Mouse (Mus musculus) MEL (cell line): ENCODE data around the gene Slfn4. TPM values are rescaled to one million over a fixed set of nuclear protein-coding genes. Genes with fewer than 3 reads are reported as not detected.

Source experiments
- DNase-seq: peaks from one replicate; pipeline ENCODE4 v3.0.0; 2011; ENCODE audit warnings: low read depth, low spot score
- H3K27ac ChIP-seq: 2 replicates; pipeline ENCODE4 v1.5.1; 2012; ENCODE audit warnings: low read depth, mild to moderate bottlenecking, control low read depth, low read length, moderate library complexity; ENCODE audit not compliant: control insufficient read depth
- H3K27me3 ChIP-seq, 2 experiments: fragments of 150-350 bp in 1 of 2; sonication (generic) in 1 of 2; 2 replicates each; pipeline ENCODE4 v1.6.1; 2012; ENCODE audit warnings: low read length in 2 of 2, mild to moderate bottlenecking in 2 of 2, improper control_type of control experiment in 1 of 2, moderate library complexity in 1 of 2; ENCODE audit not compliant: insufficient read depth in 2 of 2, control insufficient read depth in 1 of 2
- H3K36me3 ChIP-seq, 2 experiments: 2 replicates each; pipeline ENCODE4 v1.6.1; 2012 to 2014; ENCODE audit warnings: low read length in 2 of 2, improper control_type of control experiment in 1 of 2, inconsistent platforms in 1 of 2, mild to moderate bottlenecking in 1 of 2; ENCODE audit not compliant: insufficient read depth in 2 of 2, control insufficient read depth in 1 of 2
- H3K4me1 ChIP-seq, 2 experiments: fragments of 150-350 bp in 1 of 2; sonication (generic) in 1 of 2; 2 replicates each; pipeline ENCODE4 v1.6.1; 2012; ENCODE audit warnings: low read length in 2 of 2, improper control_type of control experiment in 1 of 2, mild to moderate bottlenecking in 1 of 2; ENCODE audit not compliant: insufficient read depth in 2 of 2, control insufficient read depth in 1 of 2
- H3K4me3 ChIP-seq, 2 experiments: fragments of 150-350 bp in 1 of 2; sonication (generic) in 1 of 2; 2 replicates each; pipeline ENCODE4 v1.5.1; 2012; ENCODE audit warnings: low read depth in 2 of 2, low read length in 2 of 2, mild to moderate bottlenecking in 2 of 2, moderate library complexity in 2 of 2, control low read depth in 1 of 2, improper control_type of control experiment in 1 of 2; ENCODE audit not compliant: control insufficient read depth in 1 of 2, insufficient read depth in 1 of 2
- H3K79me2 ChIP-seq: 2 replicates; pipeline ENCODE4 v1.6.1; 2012; ENCODE audit warnings: mild to moderate bottlenecking, low read length, moderate library complexity; ENCODE audit not compliant: control insufficient read depth, poor library complexity, insufficient read depth
- H3K9ac ChIP-seq: 2 replicates; pipeline ENCODE4 v1.6.1; 2012; ENCODE audit warnings: low read depth, mild to moderate bottlenecking, control low read depth, low read length, moderate library complexity; ENCODE audit not compliant: control insufficient read depth, poor library complexity, severe bottlenecking
- H3K9me3 ChIP-seq: fragments of 150-350 bp; sonication (generic); replicated peaks from 2 replicates; pipeline ENCODE4 v1.6.1; 2012; ENCODE audit warnings: mild to moderate bottlenecking, low read length, improper control_type of control experiment, moderate library complexity; ENCODE audit not compliant: insufficient read depth
- CTCF ChIP-seq, 3 experiments: IDR thresholded peaks in 2 of 3; conservative IDR thresholded peaks in 1 of 3; 2 replicates each; pipeline ENCODE4 v1.5.1; 2011 to 2012; ENCODE audit warnings: low read length in 3 of 3, low read depth in 2 of 3, mild to moderate bottlenecking in 2 of 3, improper control_type of control experiment in 1 of 3, inconsistent platforms in 1 of 3, mixed read lengths in 1 of 3, moderate library complexity in 1 of 3; ENCODE audit not compliant: control insufficient read depth in 1 of 3, insufficient read depth in 1 of 3, poor library complexity in 1 of 3, severe bottlenecking in 1 of 3
- GABPA ChIP-seq: IDR thresholded peaks from 2 replicates; pipeline ENCODE4 v1.6.1; 2012; ENCODE audit warnings: low read depth, mild to moderate bottlenecking, inconsistent platforms, low read length, improper control_type of control experiment, moderate library complexity
- MAX ChIP-seq: IDR thresholded peaks from 2 replicates; pipeline ENCODE4 v1.6.1; 2011; ENCODE audit warnings: low read length, improper control_type of control experiment
- POLR2AphosphoS5 ChIP-seq: IDR thresholded peaks from 2 replicates; pipeline ENCODE4 v1.6.1; 2012; ENCODE audit warnings: low read depth, borderline replicate concordance, mild to moderate bottlenecking, inconsistent platforms, low read length, moderate library complexity, mixed read lengths
- RAD21 ChIP-seq: IDR thresholded peaks from 2 replicates; pipeline ENCODE4 v1.6.1; 2011; ENCODE audit warnings: mild to moderate bottlenecking, low read depth, low read length, improper control_type of control experiment
- SIN3A ChIP-seq: IDR thresholded peaks from 2 replicates; pipeline ENCODE4 v1.6.1; 2012; ENCODE audit warnings: low read length, improper control_type of control experiment, inconsistent platforms
- TAL1 ChIP-seq: IDR thresholded peaks from 2 replicates; pipeline ENCODE4 v1.6.1; 2012; ENCODE audit warnings: mild to moderate bottlenecking, inconsistent platforms, low read length, moderate library complexity, mixed read lengths
- UBTF ChIP-seq: IDR thresholded peaks from 2 replicates; pipeline ENCODE4 v1.6.1; 2012; ENCODE audit warnings: low read depth, mild to moderate bottlenecking, inconsistent platforms, low read length, improper control_type of control experiment, moderate library complexity, borderline replicate concordance; ENCODE audit not compliant: insufficient read depth
- USF2 ChIP-seq, 2 experiments: IDR thresholded peaks; 2 replicates each; pipeline ENCODE4 v1.6.1; 2011 to 2012; ENCODE audit warnings: improper control_type of control experiment in 2 of 2, low read length in 2 of 2, borderline replicate concordance in 1 of 2, inconsistent platforms in 1 of 2, low read depth in 1 of 2, mild to moderate bottlenecking in 1 of 2; ENCODE audit not compliant: insufficient read depth in 1 of 2
- polyA plus RNA-seq, 2 experiments: library from polyadenylated mRNA; stranded (reverse) in 1 of 2; unstranded in 1 of 2; fragments of >175 nt in 1 of 2; fragments of >200 nt in 1 of 2; gene quantifications; 2 replicates each; pipeline versions ENCODE4 v1.2.1 to v1.2.4; 2012; ENCODE audit warnings: low replicate concordance in 2 of 2, low read depth in 1 of 2; ENCODE audit not compliant: insufficient read length in 2 of 2, insufficient read depth in 1 of 2, missing spikeins in 1 of 2
- total RNA-seq: library from RNA; depleted of rRNA; stranded (reverse); fragments of 300-350 nt; gene quantifications from 2 replicates; pipeline ENCODE4 v1.2.3, GENCODE M21; 2012; rRNA removed

Slfn4 gene
- total and polyA plus RNA-seq, 3 experiments, result 0.04 TPM; not detected in 2

DNA sequence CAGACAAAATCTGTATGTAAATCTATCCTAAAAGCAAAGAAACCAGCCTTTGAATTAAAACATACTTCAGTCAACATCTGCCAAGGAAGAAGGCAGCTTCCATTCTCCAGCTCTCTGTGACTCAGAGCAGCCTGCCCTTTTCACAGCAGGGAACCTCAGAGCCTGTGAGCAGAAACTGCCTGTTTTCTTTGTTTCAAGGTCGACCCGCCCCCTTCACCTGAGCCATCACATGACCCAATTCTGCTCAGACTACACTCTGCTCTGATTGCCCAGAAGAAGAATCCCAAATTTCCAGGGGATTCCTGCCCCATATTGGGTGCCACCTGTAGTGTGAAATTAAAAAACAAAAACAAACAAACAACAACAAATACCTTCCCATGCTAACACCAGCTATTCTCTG, 64.8 kb downstream of the Slfn4 start:
- Histone ChIP-seq H3K79me2 (peaks cover 3% of the 10 kb centered on the region; the same call in 1 of the 2 replicates), H3K4me1 (peaks cover 15% of the 10 kb centered on the region in 2 experiments), H3K9ac (no peak overlapping the region), H3K27me3 (no peaks in the 10 kb centered on the region), H3K4me3 (no peak overlapping the region), H3K27ac (no peak overlapping the region), H3K9me3 (no peaks in the 10 kb centered on the region), H3K36me3 (peaks cover 22 to 43% of the 10 kb centered on the region in 2 experiments)
- TF ChIP-seq CTCF (IDR thresholded peaks at IDR 0.05 in 2 of 3, conservative IDR thresholded peaks at IDR 0.05 in 1 of 3; ENCODE audit: control insufficient read depth in 1 of 3, insufficient read depth in 1 of 3, low read depth in 2 of 3, low read length in 3 of 3, poor library complexity in 1 of 3, severe bottlenecking in 1 of 3) (no peak), MAX (no peak), TAL1 (no peak), UBTF (no peak), SIN3A (no peak), USF2 (IDR thresholded peaks at IDR 0.05; ENCODE audit: borderline replicate concordance in 1 of 2, insufficient read depth in 1 of 2, low read depth in 1 of 2, low read length in 2 of 2) (no peak), RAD21 (no peak), POLR2AphosphoS5 (no peak), GABPA (no peak)
- DNase-seq, result no peak

Other genes with a start within 250 kb of the Slfn4 start
- 3.6 and 5.7 TPM in 2 replicates for gene Slfn5, start 223.8 kb upstream of the Slfn4 start, total RNA-seq
- under 1 TPM in 1 of 2 experiments, not detected in 1; 0.67 TPM for gene Slfn5, start 223.8 kb upstream of the Slfn4 start, polyA plus RNA-seq
- 2.0 and 3.5 TPM in 2 replicates for gene Slfn9, start 183.4 kb upstream of the Slfn4 start, total RNA-seq
- gene Slfn9, start 183.4 kb upstream of the Slfn4 start, polyA plus RNA-seq, result 1 to 10 TPM in 1 of 2 experiments, not detected in 1; 3.7 TPM
- gene Slfn8, start 154.4 kb upstream of the Slfn4 start, total RNA-seq, result 9.8 and 11.9 TPM in 2 replicates
- gene Slfn8, start 154.4 kb upstream of the Slfn4 start, polyA plus RNA-seq, result 10 to 100 TPM; 11.6 to 47.2 TPM
- 0.10 and 0.46 TPM in 2 replicates for gene Slfn2, start 110.1 kb upstream of the Slfn4 start, total RNA-seq
- gene Slfn2, start 110.1 kb upstream of the Slfn4 start, polyA plus RNA-seq, result under 1 TPM in 1 of 2 experiments, not detected in 1; 0.07 TPM
- gene Slfn1, start 58.3 kb upstream of the Slfn4 start, total RNA-seq, result not detected in 2 replicates
- gene Slfn1, start 58.3 kb upstream of the Slfn4 start, polyA plus RNA-seq, result not detected
- gene Slfn3, start 16.1 kb downstream of the Slfn4 start, total RNA-seq, result 0.10 and 0.23 TPM in 2 replicates
- gene Slfn3, start 16.1 kb downstream of the Slfn4 start, polyA plus RNA-seq, result under 1 TPM in 1 of 2 experiments, not detected in 1; 0.35 TPM
- gene Slfn14, start 111.5 kb downstream of the Slfn4 start, total RNA-seq, result 0.04 and 0.07 TPM in 2 replicates
- gene Slfn14, start 111.5 kb downstream of the Slfn4 start, polyA plus RNA-seq, result under 1 TPM in 1 of 2 experiments, not detected in 1; 0.19 TPM
- 60.6 and 63.4 TPM in 2 replicates for gene Ap2b1, start 123.8 kb downstream of the Slfn4 start, total RNA-seq
- gene Ap2b1, start 123.8 kb downstream of the Slfn4 start, polyA plus RNA-seq, result 100 to 1,000 TPM in 1 of 2 experiments, 10 to 100 TPM in 1; 68.9 to 165 TPM
- 8.2 and 8.4 TPM in 2 replicates for gene Pex12, start 127.4 kb downstream of the Slfn4 start, total RNA-seq
- gene Pex12, start 127.4 kb downstream of the Slfn4 start, polyA plus RNA-seq, result 10 to 100 TPM in 1 of 2 experiments, not detected in 1; 11.8 TPM
- not detected in 2 replicates for gene Rasl10b, start 234.0 kb downstream of the Slfn4 start, total RNA-seq
- gene Rasl10b, start 234.0 kb downstream of the Slfn4 start, polyA plus RNA-seq, result under 1 TPM in 1 of 2 experiments, not detected in 1; 0.04 TPM